Mouse (Mus musculus): ENCODE measurements at regions not wholly inside any gene's neighbourhood (a gene's known extent, or its start where the extent isn't known, plus 50 kb on each side); places are given as distances from the start of the nearest gene placed in this dataset.

- no peak for DNase-seq (ENCODE audit: low spot score)
Observed at GRCm38 (mm10) chr13:46140006-46140405, 133.5 kb upstream of the Stmnd1 start.

DNA sequence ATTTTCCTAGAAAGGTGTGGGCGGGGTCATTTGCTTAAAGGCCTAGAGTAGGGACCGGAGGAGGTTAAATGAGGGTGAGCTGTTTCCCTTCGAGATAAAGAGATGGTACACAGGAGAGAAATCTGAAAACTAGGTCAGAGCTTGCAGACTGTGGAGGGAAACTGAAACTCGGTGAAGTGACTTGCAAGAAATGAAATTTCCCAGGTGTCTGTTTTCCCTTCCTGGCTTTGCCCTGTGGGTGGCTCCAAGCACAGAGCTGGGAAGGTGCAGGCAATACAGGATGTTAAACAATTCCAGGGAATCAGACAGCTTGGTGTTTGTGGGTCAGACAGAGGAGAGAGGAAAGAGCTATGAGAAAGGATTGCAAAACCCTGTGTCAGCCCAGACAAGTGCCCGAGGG, 134.3 kb upstream of the Stmnd1 start:
- WGBS: 68% methylated on average over 5 of the region's 5 CpGs
- Histone ChIP-seq H3K27ac (replicated peaks; ENCODE audit: low read depth, low read length) (no peak overlapping the region), H3K36me3 (ENCODE audit: control insufficient read depth, insufficient read depth, low read length) (no peaks in the 10 kb centered on the region), H3K4me2 (ENCODE audit: low read depth, low read length) (no peak overlapping the region), H3K9me3 (ENCODE audit: control insufficient read depth, low read length) (no peaks in the 10 kb centered on the region), H3K4me3 (ENCODE audit: low read depth, low read length) (no peak overlapping the region), H3K4me1 (ENCODE audit: control insufficient read depth, insufficient read depth, low read length) (no peaks in the 10 kb centered on the region), H3K9ac (ENCODE audit: low read depth, low read length) (no peak overlapping the region), H3K27me3 (replicated peaks; ENCODE audit: control insufficient read depth, insufficient read depth, low read length) (no peaks in the 10 kb centered on the region)
- DNase-seq (ENCODE audit: low spot score): no peak
- no peak for ATAC-seq (ENCODE audit: low read depth)

More at GRCm38 (mm10) chr13:46140006-46140405, 133.5 kb upstream of the Stmnd1 start:
- Histone ChIP-seq H3K36me3 (ENCODE audit: control insufficient read depth, insufficient read depth, low read length) (no peaks in the 10 kb centered on the region), H3K27ac (replicated peaks; ENCODE audit: low read depth, low read length) (no peak overlapping the region), H3K4me3 (ENCODE audit: low read depth, low read length) (no peak overlapping the region), H3K4me1 (ENCODE audit: control insufficient read depth, insufficient read depth, low read length) (no peaks in the 10 kb centered on the region), H3K9ac (ENCODE audit: low read depth, low read length) (no peak overlapping the region), H3K9me3 (ENCODE audit: control insufficient read depth, low read length) (no peaks in the 10 kb centered on the region), H3K27me3 (replicated peaks; ENCODE audit: control insufficient read depth, insufficient read depth, low read length) (no peaks in the 10 kb centered on the region), H3K4me2 (ENCODE audit: low read depth, low read length) (no peak overlapping the region)
- WGBS: 65% methylated on average over 3 of the region's 3 CpGs
- ATAC-seq (ENCODE audit: low read depth): no peak

DNA sequence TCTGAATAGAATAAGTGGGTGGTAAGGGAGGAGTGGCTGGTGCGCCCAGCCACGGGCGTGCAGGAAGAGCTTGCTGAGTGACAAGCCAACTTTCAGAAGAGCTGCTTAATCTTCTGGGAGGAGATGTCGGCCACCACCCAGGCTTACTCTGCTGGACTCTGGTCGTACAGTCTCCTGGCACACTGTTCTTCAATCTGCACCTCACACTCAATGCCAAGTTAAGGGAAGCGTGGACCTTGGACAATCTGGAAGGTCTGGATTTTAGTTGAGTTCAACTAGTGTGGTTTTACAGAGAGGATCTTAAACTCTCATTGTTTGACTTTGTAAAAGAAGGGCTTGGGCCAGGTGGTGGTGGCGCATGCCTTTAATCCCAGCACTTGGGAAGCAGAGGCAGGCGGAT, 138.1 kb upstream of the Stmnd1 start:
- Histone ChIP-seq H3K9ac (ENCODE audit: low read depth, low read length) (no peak overlapping the region), H3K4me3 (ENCODE audit: low read depth, low read length) (no peak overlapping the region), H3K36me3 (ENCODE audit: control insufficient read depth, insufficient read depth, low read length) (no peaks in the 10 kb centered on the region), H3K9me3 (ENCODE audit: control insufficient read depth, low read length) (no peaks in the 10 kb centered on the region), H3K27ac (replicated peaks; ENCODE audit: low read depth, low read length) (no peak overlapping the region), H3K4me2 (ENCODE audit: low read depth, low read length) (no peak overlapping the region), H3K4me1 (ENCODE audit: control insufficient read depth, insufficient read depth, low read length) (no peaks in the 10 kb centered on the region), H3K27me3 (replicated peaks; ENCODE audit: control insufficient read depth, insufficient read depth, low read length) (no peaks in the 10 kb centered on the region)
- DNase-seq (ENCODE audit: low spot score) (no peak), ATAC-seq (ENCODE audit: low read depth) (no peak)
- WGBS: 86% methylated on average over 8 of the region's 8 CpGs

- no peak for ATAC-seq (ENCODE audit: low read depth)
- WGBS: 86% methylated on average over 9 of the region's 9 CpGs
- H3K27me3 ChIP-seq (replicated peaks; ENCODE audit: control insufficient read depth, insufficient read depth, low read length): no peaks in the 10 kb centered on the region
- H3K4me1 ChIP-seq (ENCODE audit: control insufficient read depth, insufficient read depth, low read length): no peaks in the 10 kb centered on the region
- H3K4me3 ChIP-seq (ENCODE audit: low read depth, low read length): no peak overlapping the region
- H3K36me3 ChIP-seq (ENCODE audit: control insufficient read depth, insufficient read depth, low read length): no peaks in the 10 kb centered on the region
- no peak overlapping the region for H3K4me2 ChIP-seq (ENCODE audit: low read depth, low read length)
- no peak overlapping the region for H3K27ac ChIP-seq (replicated peaks; ENCODE audit: low read depth, low read length)
- DNase-seq (ENCODE audit: low spot score): no peak
- no peak overlapping the region for H3K9ac ChIP-seq (ENCODE audit: low read depth, low read length)
- H3K9me3 ChIP-seq (ENCODE audit: control insufficient read depth, low read length): no peaks in the 10 kb centered on the region
Observed at GRCm38 (mm10) chr13:46129236-46129855, 144.2 kb upstream of the Stmnd1 start.

- DNase-seq (ENCODE audit: low spot score): peak; percentile 67
- Histone ChIP-seq H3K4me3 (ENCODE audit: low read depth, low read length) (no peak overlapping the region), H3K27ac (replicated peaks; ENCODE audit: low read depth, low read length) (no peak overlapping the region), H3K27me3 (replicated peaks; ENCODE audit: control insufficient read depth, insufficient read depth, low read length) (no peaks in the 10 kb centered on the region), H3K9ac (ENCODE audit: low read depth, low read length) (no peak overlapping the region), H3K4me1 (ENCODE audit: control insufficient read depth, insufficient read depth, low read length) (no peaks in the 10 kb centered on the region), H3K36me3 (ENCODE audit: control insufficient read depth, insufficient read depth, low read length) (no peaks in the 10 kb centered on the region), H3K9me3 (ENCODE audit: control insufficient read depth, low read length) (no peaks in the 10 kb centered on the region), H3K4me2 (ENCODE audit: low read depth, low read length) (no peak overlapping the region)
- ATAC-seq (ENCODE audit: low read depth): no peak
- WGBS: 53% methylated on average over 3 of the region's 3 CpGs
Observed at GRCm38 (mm10) chr13:46123446-46123845, 150.1 kb upstream of the Stmnd1 start.

DNA sequence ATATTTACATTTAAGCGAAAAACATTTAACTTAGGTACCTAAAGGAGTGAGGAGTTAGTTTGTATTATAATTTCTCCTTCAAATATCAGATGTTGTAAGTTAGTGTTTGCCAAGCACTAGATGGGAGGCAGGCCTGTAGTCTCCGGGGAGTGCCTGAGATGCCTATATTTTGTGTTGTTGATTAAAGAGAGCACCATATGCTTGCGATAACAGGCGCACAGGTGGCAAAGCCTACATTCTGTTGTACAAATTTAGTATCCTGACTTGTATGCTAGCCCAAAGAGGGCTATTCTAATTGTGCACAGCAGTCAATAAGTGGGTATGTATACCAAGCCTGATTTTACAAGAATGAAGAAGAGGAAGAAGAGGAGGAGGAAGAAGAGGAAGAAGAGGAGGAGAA, 151.8 kb upstream of the Atxn1 start:
- H3K9ac ChIP-seq (ENCODE audit: low read depth, low read length): no peak overlapping the region
- H3K27ac ChIP-seq (replicated peaks; ENCODE audit: low read depth, low read length): no peak overlapping the region
- ATAC-seq (ENCODE audit: low read depth) (no peak), DNase-seq (ENCODE audit: low spot score) (no peak)
- WGBS: 75% methylated on average over 4 of the region's 4 CpGs
- H3K4me2 ChIP-seq (ENCODE audit: low read depth, low read length): no peak overlapping the region
- H3K4me1 ChIP-seq (ENCODE audit: control insufficient read depth, insufficient read depth, low read length): no peaks in the 10 kb centered on the region
- H3K27me3 ChIP-seq (replicated peaks; ENCODE audit: control insufficient read depth, insufficient read depth, low read length): no peaks in the 10 kb centered on the region
- no peaks in the 10 kb centered on the region for H3K36me3 ChIP-seq (ENCODE audit: control insufficient read depth, insufficient read depth, low read length)
- H3K4me3 ChIP-seq (ENCODE audit: low read depth, low read length): no peak overlapping the region
- H3K9me3 ChIP-seq (ENCODE audit: control insufficient read depth, low read length): no peaks in the 10 kb centered on the region

- ATAC-seq (ENCODE audit: low read depth) (no peak), DNase-seq (ENCODE audit: low spot score) (no peak)
- Histone ChIP-seq H3K27me3 (replicated peaks; ENCODE audit: control insufficient read depth, insufficient read depth, low read length) (no peaks in the 10 kb centered on the region), H3K9ac (ENCODE audit: low read depth, low read length) (no peak overlapping the region), H3K4me2 (ENCODE audit: low read depth, low read length) (no peak overlapping the region), H3K36me3 (ENCODE audit: control insufficient read depth, insufficient read depth, low read length) (no peaks in the 10 kb centered on the region), H3K27ac (replicated peaks; ENCODE audit: low read depth, low read length) (no peak overlapping the region), H3K4me3 (ENCODE audit: low read depth, low read length) (no peak overlapping the region), H3K9me3 (ENCODE audit: control insufficient read depth, low read length) (no peaks in the 10 kb centered on the region), H3K4me1 (ENCODE audit: control insufficient read depth, insufficient read depth, low read length) (no peaks in the 10 kb centered on the region)
- WGBS: 42% methylated on average over 6 of the region's 6 CpGs
Observed at GRCm38 (mm10) chr13:46104971-46105370, 140.2 kb upstream of the Atxn1 start.

DNA sequence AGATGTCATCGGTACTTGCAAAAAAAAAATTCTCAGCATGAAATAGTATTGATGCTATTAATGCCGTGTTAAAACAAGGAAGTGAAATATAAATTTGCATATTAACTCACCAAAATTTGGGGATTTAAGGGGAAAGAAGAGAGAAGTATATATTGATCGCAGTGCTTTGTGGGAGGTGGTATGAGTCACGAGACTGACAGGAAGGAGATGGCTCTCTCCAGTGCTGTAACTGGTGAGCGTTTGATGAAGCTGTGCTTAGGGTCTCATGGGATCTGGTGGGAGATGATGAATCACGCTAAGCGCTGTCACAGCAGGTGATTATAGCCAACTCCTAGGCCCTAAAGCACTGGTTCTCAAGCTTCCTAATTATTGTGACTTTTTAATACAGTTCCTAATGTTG, 133.8 kb upstream of the Atxn1 start:
- Histone ChIP-seq H3K36me3 (ENCODE audit: control insufficient read depth, insufficient read depth, low read length) (no peaks in the 10 kb centered on the region), H3K4me3 (ENCODE audit: low read depth, low read length) (no peak overlapping the region), H3K4me1 (ENCODE audit: control insufficient read depth, insufficient read depth, low read length) (no peaks in the 10 kb centered on the region), H3K27ac (replicated peaks; ENCODE audit: low read depth, low read length) (no peak overlapping the region), H3K4me2 (ENCODE audit: low read depth, low read length) (no peak overlapping the region), H3K9me3 (ENCODE audit: control insufficient read depth, low read length) (no peaks in the 10 kb centered on the region), H3K27me3 (replicated peaks; ENCODE audit: control insufficient read depth, insufficient read depth, low read length) (no peaks in the 10 kb centered on the region), H3K9ac (ENCODE audit: low read depth, low read length) (no peak overlapping the region)
- WGBS: 78% methylated on average over 7 of the region's 7 CpGs
- no peak for DNase-seq (ENCODE audit: low spot score)
- no peak for ATAC-seq (ENCODE audit: low read depth)

DNA sequence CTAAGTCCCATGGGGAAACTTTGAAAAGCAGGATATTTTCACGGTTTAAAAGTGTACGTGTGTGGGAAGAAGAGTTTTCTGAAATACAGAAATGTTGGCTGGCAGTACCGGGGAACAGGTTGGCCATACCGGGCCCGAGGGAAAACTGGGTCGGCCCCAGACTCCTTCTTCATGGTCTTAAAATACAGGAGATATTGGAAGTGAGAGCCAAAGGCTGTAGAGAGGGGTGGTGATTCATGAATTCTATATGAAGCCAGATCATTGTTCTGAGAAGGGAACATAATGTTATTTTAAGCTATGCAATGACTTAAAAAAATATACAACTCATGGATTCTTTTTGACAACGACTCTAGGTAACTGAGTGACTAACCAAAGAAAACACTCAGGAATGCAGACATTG, 133.3 kb upstream of the Atxn1 start:
- no peak for ATAC-seq (ENCODE audit: low read depth)
- Histone ChIP-seq H3K36me3 (ENCODE audit: control insufficient read depth, insufficient read depth, low read length) (no peaks in the 10 kb centered on the region), H3K27ac (replicated peaks; ENCODE audit: low read depth, low read length) (no peak overlapping the region), H3K9me3 (ENCODE audit: control insufficient read depth, low read length) (no peaks in the 10 kb centered on the region), H3K4me2 (ENCODE audit: low read depth, low read length) (no peak overlapping the region), H3K4me1 (ENCODE audit: control insufficient read depth, insufficient read depth, low read length) (no peaks in the 10 kb centered on the region), H3K9ac (ENCODE audit: low read depth, low read length) (no peak overlapping the region), H3K4me3 (ENCODE audit: low read depth, low read length) (no peak overlapping the region), H3K27me3 (replicated peaks; ENCODE audit: control insufficient read depth, insufficient read depth, low read length) (no peaks in the 10 kb centered on the region)
- WGBS: 66% methylated on average over 7 of the region's 7 CpGs
- no peak for DNase-seq (ENCODE audit: low spot score)
